Mouse (Mus musculus) limb, embryonic 13.5 days (tissue): ENCODE measurements around the gene Lhfp. TPM values are rescaled to one million over a fixed set of nuclear protein-coding genes. Genes with fewer than 3 reads are reported as not detected.
"Not testable (repeated sequence)": the region's sequence is repeated elsewhere in the genome, so short reads cannot be mapped to it uniquely, and the experiment has no call there.

Experiments used
- ATAC-seq: fragments of 200-750 bp; cut with Nextera tagmentation; 2 replicates; pipeline ENCODE4 v1.8.0; 2017; ENCODE audit warnings: low read depth, moderate number of reproducible peaks, moderate TSS enrichment; ENCODE audit not compliant: low FRiP score
- H3K27ac ChIP-seq: fragments of 300-500 bp; sonication (generic); 2 replicates; pipeline ENCODE4 v1.5.1; 2015; ENCODE audit warnings: inconsistent platforms, mild to moderate bottlenecking, moderate library complexity
- H3K27me3 ChIP-seq: fragments of 300-500 bp; sonication (generic); 2 replicates; pipeline ENCODE4 v1.6.1; 2015; ENCODE audit warnings: mild to moderate bottlenecking, inconsistent platforms
- H3K36me3 ChIP-seq: fragments of 300-500 bp; sonication (generic); 2 replicates; pipeline ENCODE4 v1.6.1; 2015; ENCODE audit warnings: inconsistent platforms, mild to moderate bottlenecking, moderate library complexity
- H3K4me1 ChIP-seq: fragments of 300-500 bp; sonication (generic); 2 replicates; pipeline ENCODE4 v1.6.1; 2015; ENCODE audit warnings: inconsistent platforms
- H3K4me2 ChIP-seq: fragments of 300-500 bp; sonication (generic); replicated peaks from 2 replicates; pipeline ENCODE4 v1.6.1; 2015; ENCODE audit warnings: inconsistent platforms, mild to moderate bottlenecking, moderate library complexity
- H3K4me3 ChIP-seq: fragments of 300-500 bp; sonication (generic); 2 replicates; pipeline ENCODE4 v1.5.1; 2015; ENCODE audit warnings: moderate library complexity, mild to moderate bottlenecking, inconsistent platforms
- H3K9ac ChIP-seq: fragments of 300-500 bp; sonication (generic); 2 replicates; pipeline ENCODE4 v1.6.1; 2015; ENCODE audit warnings: mild to moderate bottlenecking, inconsistent platforms
- H3K9me3 ChIP-seq: fragments of 300-500 bp; sonication (generic); 2 replicates; pipeline ENCODE4 v1.6.1; 2016; ENCODE audit warnings: inconsistent platforms
- WGBS: fragments of 180-500 bp; shearing (Covaris S2); methylation state at CpG from one replicate; pipeline ENCODE4 v1.1.7; 2015; 5-methylcytosine and 5-hydroxymethylcytosine counted together
- polyA plus RNA-seq: library from polyadenylated mRNA; unstranded; fragments of >200 nt; fragmentation: Nextera tagmentation; extraction: Ambion mirVana; gene quantifications from 2 replicates; pipeline ENCODE4 v1.2.1, GENCODE M21; 2015

Lhfp gene
- polyA plus RNA-seq, 1 experiment from 2014 or later, result 98.0 TPM

DNA sequence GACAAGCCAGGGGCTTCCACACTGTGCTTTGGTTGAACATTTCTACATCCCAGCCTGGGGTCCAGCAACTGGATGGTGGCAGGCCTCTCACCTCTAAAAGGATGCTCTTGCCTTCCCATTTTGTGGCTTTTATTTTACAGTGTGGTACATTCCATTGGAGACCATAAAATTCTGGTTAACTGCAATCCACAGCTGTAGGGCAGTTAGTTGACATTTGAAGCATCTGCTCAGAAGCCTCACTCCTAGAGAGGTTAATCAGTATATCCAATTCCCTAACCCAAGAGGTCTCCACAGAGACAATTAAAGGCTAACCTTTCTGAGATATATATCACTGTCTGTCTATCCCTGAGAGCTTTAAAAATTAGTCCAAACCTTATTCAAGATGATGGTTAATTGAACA, 186.5 kb downstream of the Lhfp start:
- H3K4me3 ChIP-seq, result no peak overlapping the region
- H3K27ac ChIP-seq, result no peak overlapping the region
- H3K9me3 ChIP-seq, result no peaks in the 10 kb centered on the region
- H3K27me3 ChIP-seq, result no peaks in the 10 kb centered on the region
- no peak overlapping the region for H3K9ac ChIP-seq
- no peaks in the 10 kb centered on the region for H3K36me3 ChIP-seq
- peaks cover 32% of the 10 kb centered on the region for H3K4me1 ChIP-seq
- H3K4me2 ChIP-seq, result no peak overlapping the region
- no peak for ATAC-seq

- no peaks in the 10 kb centered on the region for H3K36me3 ChIP-seq
- H3K27me3 ChIP-seq, result no peaks in the 10 kb centered on the region
- no peak overlapping the region for H3K4me2 ChIP-seq
- peak overlapping the region; percentile 67; the same call in 1 of the 2 replicates for H3K27ac ChIP-seq
- whole genome bisulfite sequencing, result 67% methylated on average over 3 of the region's 3 CpGs
- H3K9ac ChIP-seq, result no peak overlapping the region
- H3K4me3 ChIP-seq, result no peak overlapping the region
- ATAC-seq, result no peak
- H3K9me3 ChIP-seq, result no peaks in the 10 kb centered on the region
- peaks cover 30% of the 10 kb centered on the region for H3K4me1 ChIP-seq
Observed at GRCm38 (mm10) chr3:53230562-53230961, 189.2 kb downstream of the Lhfp start.

DNA sequence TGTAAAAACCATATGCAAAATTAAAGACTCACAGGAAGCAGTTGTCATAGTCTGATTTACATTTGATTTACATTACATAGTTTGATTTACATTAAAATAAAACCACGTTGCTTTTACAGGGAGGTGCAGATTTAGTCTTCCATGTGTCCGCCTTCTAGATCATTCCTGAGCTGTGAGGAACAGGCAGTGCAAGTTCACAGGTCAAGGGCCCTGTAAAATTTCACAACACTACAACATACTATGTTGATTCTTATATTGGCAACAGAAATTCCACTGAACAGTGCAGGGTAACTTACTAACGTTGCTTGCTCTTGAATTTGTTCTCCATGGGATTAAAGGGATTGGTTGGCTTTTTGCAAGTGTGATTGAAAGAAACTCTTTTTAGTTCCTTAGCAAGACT, 189.8 kb downstream of the Lhfp start:
- no peaks in the 10 kb centered on the region for H3K36me3 ChIP-seq
- H3K27ac ChIP-seq, result peak overlapping the region; percentile 67; the same call in 1 of the 2 replicates
- WGBS, result 36% methylated on average over 3 of the region's 3 CpGs

GRCm38 (mm10) chr3:53232411-53232810, 191.1 kb downstream of the Lhfp start:
- not testable (repeated sequence) for H3K9ac ChIP-seq, H3K4me2 ChIP-seq, H3K9me3 ChIP-seq, ATAC-seq, H3K27ac ChIP-seq, H3K4me3 ChIP-seq, H3K27me3 ChIP-seq, H3K36me3 ChIP-seq
- 71% methylated on average over 9 of the region's 9 CpGs for WGBS
- H3K4me1 ChIP-seq, result peaks cover 21% of the 10 kb centered on the region

More for the DNA sequence above, 189.8 kb downstream of the Lhfp start:
- Histone ChIP-seq H3K4me1 (peaks cover 25% of the 10 kb centered on the region), H3K4me2 (no peak overlapping the region), H3K9me3 (no peaks in the 10 kb centered on the region), H3K4me3 (no peak overlapping the region), H3K9ac (no peak overlapping the region), H3K27me3 (no peaks in the 10 kb centered on the region)
- ATAC-seq, result peak; percentile 74

- Histone ChIP-seq H3K4me3 (no peak overlapping the region), H3K36me3 (0 out of 2 replicates have a peak, but pooled peaks cover 4% of the 10 kb centered on the region)
Observed at GRCm38 (mm10) chr3:53234689-53235088, 193.4 kb downstream of the Lhfp start.

DNA sequence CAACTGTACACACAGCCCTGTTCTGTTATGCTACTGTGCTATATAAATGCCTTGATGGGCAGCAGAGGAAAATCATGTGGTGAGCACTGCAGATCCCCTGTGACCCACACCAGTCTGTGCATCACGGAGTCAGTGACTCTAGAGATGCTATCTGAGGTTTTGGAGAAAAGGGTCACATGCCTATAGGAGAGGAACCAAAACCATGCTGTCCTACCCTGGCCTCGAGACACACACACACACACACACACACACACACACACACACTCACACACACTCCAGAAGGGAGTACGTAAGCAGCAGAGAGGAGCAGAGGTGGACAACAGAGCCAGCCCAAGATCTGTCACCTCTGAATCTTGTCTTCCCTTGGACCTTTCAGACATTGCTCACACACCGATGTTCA, 195.1 kb downstream of the Lhfp start:
- peaks cover 4% of the 10 kb centered on the region for H3K4me1 ChIP-seq
- 88% methylated on average over 4 of the region's 4 CpGs for WGBS
- no peak overlapping the region for H3K4me3 ChIP-seq
- peaks cover 9% of the 10 kb centered on the region for H3K36me3 ChIP-seq
- H3K9ac ChIP-seq, result no peak overlapping the region
- H3K9me3 ChIP-seq, result peaks cover 6% of the 10 kb centered on the region; the same call in 1 of the 2 replicates
- ATAC-seq, result no peak
- H3K4me2 ChIP-seq, result no peak overlapping the region
- no peaks in the 10 kb centered on the region for H3K27me3 ChIP-seq
- H3K27ac ChIP-seq, result no peak overlapping the region

More at GRCm38 (mm10) chr3:53234689-53235088, 193.4 kb downstream of the Lhfp start:
- no peak overlapping the region for H3K27ac ChIP-seq
- no peaks in the 10 kb centered on the region for H3K27me3 ChIP-seq
- peaks cover 16% of the 10 kb centered on the region for H3K4me1 ChIP-seq
- H3K9ac ChIP-seq, result no peak overlapping the region
- no peak for ATAC-seq
- H3K9me3 ChIP-seq, result 0 out of 2 replicates have a peak, but pooled peaks cover under 1% of the 10 kb centered on the region
- H3K4me2 ChIP-seq, result no peak overlapping the region

DNA sequence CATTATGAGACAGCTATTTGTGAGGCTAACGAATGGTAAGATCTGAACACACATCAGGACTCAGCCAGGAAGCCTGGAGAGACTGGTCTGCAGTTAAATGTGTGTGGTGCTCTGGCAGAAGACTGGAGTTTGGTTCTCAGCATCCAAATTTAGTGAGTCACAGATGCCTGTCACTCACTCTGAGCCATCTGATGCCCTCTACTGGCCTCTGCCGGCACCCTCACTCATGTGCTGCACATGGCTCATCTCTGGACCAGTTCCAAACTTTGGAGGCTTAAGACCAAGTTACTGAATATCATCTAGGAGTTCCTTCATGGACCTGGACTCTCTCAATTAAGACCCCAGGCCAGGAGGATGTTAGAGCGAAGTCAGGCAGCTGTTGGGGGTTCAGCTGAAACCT, 198.8 kb downstream of the Lhfp start:
- no peak overlapping the region for H3K4me3 ChIP-seq
- no peak overlapping the region for H3K4me2 ChIP-seq
- ATAC-seq, result no peak
- 87% methylated on average over 3 of the region's 3 CpGs for WGBS
- H3K27me3 ChIP-seq, result no peaks in the 10 kb centered on the region
- peaks cover 9% of the 10 kb centered on the region for H3K36me3 ChIP-seq
- no peaks in the 10 kb centered on the region for H3K4me1 ChIP-seq
- no peak overlapping the region for H3K27ac ChIP-seq
- H3K9me3 ChIP-seq, result peaks cover 6% of the 10 kb centered on the region; the same call in 1 of the 2 replicates
- H3K9ac ChIP-seq, result no peak overlapping the region

GRCm38 (mm10) chr3:53245571-53246208, 204.4 kb downstream of the Lhfp start:
- no peaks in the 10 kb centered on the region for H3K27me3 ChIP-seq
- ATAC-seq, result no peak
- peaks cover 16% of the 10 kb centered on the region for H3K4me1 ChIP-seq
- H3K4me3 ChIP-seq, result no peak overlapping the region
- H3K9me3 ChIP-seq, result no peaks in the 10 kb centered on the region; the same call in 1 of the 2 replicates
- H3K27ac ChIP-seq, result no peak overlapping the region
- H3K9ac ChIP-seq, result no peak overlapping the region
- no peaks in the 10 kb centered on the region for H3K36me3 ChIP-seq
- 87% methylated on average over 9 of the region's 9 CpGs for WGBS
- no peak overlapping the region for H3K4me2 ChIP-seq

- Histone ChIP-seq H3K4me1 (peaks cover 16% of the 10 kb centered on the region), H3K36me3 (no peaks in the 10 kb centered on the region), H3K4me3 (no peak overlapping the region), H3K4me2 (no peak overlapping the region), H3K27me3 (no peaks in the 10 kb centered on the region), H3K9me3 (no peaks in the 10 kb centered on the region; the same call in 1 of the 2 replicates), H3K27ac (no peak overlapping the region), H3K9ac (no peak overlapping the region)
- 75% methylated on average over 3 of the region's 3 CpGs for WGBS
- ATAC-seq, result no peak
Observed at GRCm38 (mm10) chr3:53247102-53247501, 205.8 kb downstream of the Lhfp start.

DNA sequence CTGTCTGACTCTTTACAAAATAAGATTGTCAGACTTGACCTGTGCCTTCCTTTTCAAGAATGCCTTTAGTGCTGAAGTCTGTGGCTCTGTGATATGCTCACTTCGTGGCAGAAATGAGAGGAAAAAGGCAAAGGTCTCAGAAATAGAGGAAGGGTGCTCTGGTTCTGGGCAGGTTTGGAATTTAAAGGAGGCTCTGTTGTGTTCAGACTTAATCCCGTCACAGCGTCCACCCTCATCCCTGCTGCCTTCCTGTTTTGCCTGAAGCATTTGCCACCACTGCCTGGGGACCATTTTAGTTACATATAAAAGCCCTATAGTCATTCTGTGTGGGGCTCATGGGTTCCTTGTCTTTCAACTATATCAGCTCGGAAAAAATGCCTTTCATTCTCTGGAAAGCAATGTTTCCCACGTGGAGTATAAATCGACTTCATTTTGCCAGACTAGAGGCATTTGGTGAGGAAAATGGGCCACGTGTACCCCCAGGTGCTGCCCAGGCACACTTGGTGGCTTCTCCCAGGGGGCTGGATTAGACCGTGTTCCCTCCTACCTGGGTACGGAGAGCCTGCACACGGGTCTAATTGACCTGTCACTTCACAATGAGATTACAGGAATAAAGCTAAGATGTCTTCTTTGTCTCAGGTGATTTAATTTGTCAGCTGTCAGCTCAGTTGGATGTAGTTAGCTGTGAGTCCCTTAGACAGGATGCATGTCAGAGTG, 207.0 kb downstream of the Lhfp start:
- Histone ChIP-seq H3K4me1 (peaks cover 28% of the 10 kb centered on the region), H3K4me2 (no peak overlapping the region), H3K9ac (no peak overlapping the region), H3K27me3 (no peaks in the 10 kb centered on the region), H3K36me3 (no peaks in the 10 kb centered on the region), H3K4me3 (no peak overlapping the region), H3K9me3 (no peaks in the 10 kb centered on the region), H3K27ac (no peak overlapping the region)
- ATAC-seq, result no peak
- WGBS, result 19% methylated on average over 10 of the region's 10 CpGs

DNA sequence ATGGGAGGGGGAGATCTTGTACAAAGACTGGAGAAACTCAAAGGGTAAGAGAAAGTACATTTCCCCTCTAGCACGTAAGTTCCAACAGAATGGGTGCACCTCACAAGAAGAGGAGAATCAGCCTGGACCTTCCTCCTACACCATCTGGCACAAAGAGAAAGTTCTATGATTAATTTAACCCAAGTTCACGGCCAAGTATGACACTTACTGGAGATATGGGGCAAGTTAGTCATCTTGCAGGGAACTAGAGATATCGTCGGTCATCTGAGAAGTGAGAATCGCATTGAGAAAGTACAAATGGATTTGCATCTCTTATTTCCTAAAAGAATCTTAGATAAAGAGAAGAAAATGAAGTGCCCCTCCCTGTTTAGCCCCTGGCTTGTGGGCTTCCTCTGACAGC, 211.2 kb downstream of the Lhfp start:
- no peak overlapping the region for H3K4me2 ChIP-seq
- no peak overlapping the region for H3K27ac ChIP-seq
- H3K9me3 ChIP-seq, result no peaks in the 10 kb centered on the region
- no peak for ATAC-seq
- H3K4me3 ChIP-seq, result no peak overlapping the region
- WGBS, result 89% methylated on average over 5 of the region's 5 CpGs
- H3K36me3 ChIP-seq, result no peaks in the 10 kb centered on the region
- H3K27me3 ChIP-seq, result peaks cover 3% of the 10 kb centered on the region; the same call in 1 of the 2 replicates
- H3K9ac ChIP-seq, result no peak overlapping the region
- peaks cover 38% of the 10 kb centered on the region for H3K4me1 ChIP-seq

- Histone ChIP-seq H3K9me3 (no peaks in the 10 kb centered on the region), H3K4me1 (peaks cover 36% of the 10 kb centered on the region), H3K27ac (no peak overlapping the region), H3K4me2 (peak overlapping the region; percentile 21), H3K36me3 (no peaks in the 10 kb centered on the region), H3K9ac (no peak overlapping the region), H3K4me3 (no peak overlapping the region), H3K27me3 (peaks cover 3% of the 10 kb centered on the region; the same call in 1 of the 2 replicates)
- ATAC-seq, result no peak
- WGBS, result 8% methylated on average over 5 of the region's 5 CpGs
Observed at GRCm38 (mm10) chr3:53253223-53253832, 212.0 kb downstream of the Lhfp start.
